Mouse (Mus musculus) ES-Bruce4 (cell line): ENCODE measurements at regions not wholly inside any gene's neighbourhood (a gene's known extent, or its start where the extent isn't known, plus 50 kb on each side); places are given as distances from the start of the nearest gene placed in this dataset.

Experiments used
- CTCF ChIP-seq: IDR thresholded peaks from one replicate; pipeline ENCODE4 v1.8.1; 2011; ENCODE audit warnings: low read depth, low read length
- EP300 ChIP-seq: IDR thresholded peaks from 2 replicates; pipeline ENCODE4 v1.6.1; 2011; ENCODE audit warnings: low read depth, low read length; ENCODE audit not compliant: insufficient read depth
- POLR2A ChIP-seq: IDR thresholded peaks from one replicate; pipeline ENCODE4 v1.8.1; 2011; ENCODE audit warnings: low read length; ENCODE audit not compliant: insufficient read depth

- TF ChIP-seq EP300 (no peak), CTCF (no peak), POLR2A (no peak)
Observed at GRCm38 (mm10) chr6:89160051-89160450, 202.4 kb downstream of the Plxna1 start.
